Mouse (Mus musculus) ES-Bruce4 (cell line): ENCODE results near the gene Pln. TPM values are rescaled to one million over a fixed set of nuclear protein-coding genes. Genes with fewer than 3 reads are reported as not detected.

Experiments
- H3K27ac ChIP-seq: 2 replicates; pipeline ENCODE4 v1.5.1; 2012; ENCODE audit warnings: low read length, inconsistent platforms; ENCODE audit not compliant: insufficient read depth
- H3K27me3 ChIP-seq: 2 replicates; pipeline ENCODE4 v1.6.1; 2012; ENCODE audit warnings: mild to moderate bottlenecking, low read length, inconsistent platforms; ENCODE audit not compliant: control insufficient read depth, poor library complexity, insufficient read depth, severe bottlenecking
- H3K36me3 ChIP-seq: 2 replicates; pipeline ENCODE4 v1.6.1; 2012; ENCODE audit warnings: inconsistent platforms, mild to moderate bottlenecking, low read length, moderate library complexity; ENCODE audit not compliant: control insufficient read depth, poor library complexity, insufficient read depth, severe bottlenecking
- H3K4me1 ChIP-seq: one replicate; pipeline ENCODE4 v1.8.1; 2011; ENCODE audit warnings: low read length; ENCODE audit not compliant: control insufficient read depth, insufficient read depth
- H3K4me3 ChIP-seq: 2 replicates; pipeline ENCODE4 v1.5.1; 2011; ENCODE audit warnings: low read depth, mild to moderate bottlenecking, low read length
- H3K9ac ChIP-seq: 2 replicates; pipeline ENCODE4 v1.6.1; 2012; ENCODE audit warnings: low read depth, mild to moderate bottlenecking, inconsistent platforms; ENCODE audit not compliant: poor library complexity, severe bottlenecking
- H3K9me3 ChIP-seq: replicated peaks from 2 replicates; pipeline ENCODE4 v1.6.1; 2012; ENCODE audit warnings: mild to moderate bottlenecking, low read length, inconsistent platforms; ENCODE audit not compliant: control insufficient read depth, poor library complexity, insufficient read depth, severe bottlenecking
- CTCF ChIP-seq: IDR thresholded peaks from one replicate; pipeline ENCODE4 v1.8.1; 2011; ENCODE audit warnings: low read depth, low read length
- EP300 ChIP-seq: IDR thresholded peaks from 2 replicates; pipeline ENCODE4 v1.6.1; 2011; ENCODE audit warnings: low read depth, low read length; ENCODE audit not compliant: insufficient read depth
- POLR2A ChIP-seq: IDR thresholded peaks from one replicate; pipeline ENCODE4 v1.8.1; 2011; ENCODE audit warnings: low read length; ENCODE audit not compliant: insufficient read depth
- polyA plus RNA-seq: library from polyadenylated mRNA; stranded (reverse); fragments of >200 nt; gene quantifications from 2 replicates; pipeline ENCODE4 v1.2.4, GENCODE M21; 2011; ENCODE audit warnings: low read depth; ENCODE audit not compliant: missing spikeins, insufficient read depth, insufficient read length

Pln gene
- polyA plus RNA-seq, 1 experiment, result not detected

GRCm38 (mm10) chr10:53347787-53348755 lies 10.6 kb downstream of the Pln start:
- Histone ChIP-seq H3K9me3 (no peaks in the 10 kb centered on the region), H3K36me3 (no peaks in the 10 kb centered on the region), H3K9ac (no peak overlapping the region)

DNA sequence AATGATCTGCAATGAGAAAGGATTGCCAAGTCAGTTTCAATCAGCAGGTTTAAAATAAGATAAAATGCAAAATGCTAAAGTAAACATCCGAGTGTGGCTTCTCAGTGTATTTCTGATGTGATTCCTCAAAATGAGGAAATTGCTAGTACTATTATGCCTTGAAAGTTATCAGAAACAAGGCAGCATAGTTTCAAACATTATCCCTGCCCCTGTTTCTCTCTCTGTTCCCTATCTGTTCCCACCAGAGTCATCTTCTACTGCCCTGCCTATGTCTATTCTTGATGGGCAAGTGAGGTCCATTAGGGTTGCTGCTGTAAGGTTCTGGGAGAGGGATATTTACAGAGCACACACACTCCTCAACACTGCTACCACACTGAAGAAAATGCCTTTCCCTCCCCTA lies 11.8 kb downstream of the Pln start:
- Histone ChIP-seq H3K36me3 (no peaks in the 10 kb centered on the region), H3K4me1 (no peaks in the 10 kb centered on the region), H3K27ac (no peak overlapping the region), H3K4me3 (no peak overlapping the region), H3K9me3 (no peaks in the 10 kb centered on the region), H3K9ac (no peak overlapping the region), H3K27me3 (no peaks in the 10 kb centered on the region)
- TF ChIP-seq CTCF, result no peak
- TF ChIP-seq EP300, result no peak
- TF ChIP-seq POLR2A, result no peak

More at GRCm38 (mm10) chr10:53347787-53348755, 10.6 kb downstream of the Pln start:
- TF ChIP-seq POLR2A (no peak), EP300 (no peak), CTCF (peak; percentile 8)
- Histone ChIP-seq H3K27me3 (no peaks in the 10 kb centered on the region), H3K27ac (no peak overlapping the region), H3K4me3 (no peak overlapping the region), H3K4me1 (no peaks in the 10 kb centered on the region)

GRCm38 (mm10) chr10:53353665-53354064 lies 16.2 kb downstream of the Pln start:
- Histone ChIP-seq H3K27ac (no peak overlapping the region), H3K4me1 (no peaks in the 10 kb centered on the region), H3K4me3 (no peak overlapping the region), H3K9me3 (no peaks in the 10 kb centered on the region), H3K36me3 (no peaks in the 10 kb centered on the region), H3K9ac (no peak overlapping the region), H3K27me3 (no peaks in the 10 kb centered on the region)
- TF ChIP-seq POLR2A, result no peak
- no peak for TF ChIP-seq CTCF
- TF ChIP-seq EP300, result no peak

- Histone ChIP-seq H3K9me3 (no peaks in the 10 kb centered on the region), H3K9ac (no peak overlapping the region), H3K4me3 (no peak overlapping the region), H3K36me3 (no peaks in the 10 kb centered on the region), H3K27me3 (no peaks in the 10 kb centered on the region), H3K27ac (no peak overlapping the region), H3K4me1 (no peaks in the 10 kb centered on the region)
- TF ChIP-seq EP300 (no peak), POLR2A (no peak), CTCF (no peak)
Observed at GRCm38 (mm10) chr10:53359016-53359415, 21.5 kb downstream of the Pln start.

DNA sequence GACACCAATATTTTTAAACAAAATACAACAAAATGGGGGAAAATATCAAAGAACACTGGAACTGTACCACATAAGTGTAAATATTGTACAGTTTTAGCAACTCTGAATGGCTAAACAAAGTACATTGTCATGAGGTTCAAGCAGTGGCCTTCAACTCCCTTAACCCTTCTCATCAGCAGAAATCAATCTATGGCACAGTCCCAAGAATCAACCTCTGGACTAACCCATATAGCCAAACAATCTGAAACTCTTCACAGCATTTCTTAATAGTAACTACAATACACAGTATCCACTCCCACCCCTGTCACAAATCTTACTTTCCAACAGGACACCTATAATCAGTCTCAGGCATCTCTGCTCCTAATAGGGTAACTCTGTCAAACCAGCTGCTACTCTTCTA lies 26.8 kb downstream of the Pln start:
- TF ChIP-seq CTCF, result no peak
- TF ChIP-seq EP300, result no peak
- no peak for TF ChIP-seq POLR2A
- Histone ChIP-seq H3K4me1 (no peaks in the 10 kb centered on the region), H3K27me3 (no peaks in the 10 kb centered on the region), H3K9me3 (no peaks in the 10 kb centered on the region), H3K36me3 (no peaks in the 10 kb centered on the region), H3K9ac (no peak overlapping the region), H3K27ac (no peak overlapping the region), H3K4me3 (no peak overlapping the region)

DNA sequence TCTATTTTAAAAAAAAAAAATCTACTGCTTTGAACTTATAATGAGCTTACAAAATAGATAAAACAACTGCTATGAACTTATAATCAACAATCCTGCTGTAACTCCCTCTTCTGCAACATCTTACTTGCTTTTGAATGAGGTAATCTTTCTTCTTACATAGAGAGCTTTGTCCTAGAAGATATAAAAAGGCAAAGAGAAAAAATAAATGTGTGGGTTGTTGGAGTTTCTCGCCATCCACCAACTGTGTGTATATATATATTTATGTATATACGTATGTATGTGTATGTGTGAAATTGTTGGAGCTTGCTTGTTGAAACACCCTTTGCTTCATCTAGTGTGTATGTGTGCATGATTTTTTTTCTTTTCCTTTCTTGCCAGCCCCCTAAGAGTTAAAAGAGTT lies 29.8 kb downstream of the Pln start:
- TF ChIP-seq CTCF (no peak), EP300 (no peak), POLR2A (no peak)
- Histone ChIP-seq H3K27ac (no peak overlapping the region), H3K27me3 (no peaks in the 10 kb centered on the region), H3K4me1 (no peaks in the 10 kb centered on the region), H3K4me3 (no peak overlapping the region), H3K36me3 (no peaks in the 10 kb centered on the region), H3K9me3 (peaks cover 3% of the 10 kb centered on the region; the same call in 1 of the 2 replicates), H3K9ac (no peak overlapping the region)
